9 mouse cellular contexts compared by ENCODE assay signal in the genomic region with DNA sequence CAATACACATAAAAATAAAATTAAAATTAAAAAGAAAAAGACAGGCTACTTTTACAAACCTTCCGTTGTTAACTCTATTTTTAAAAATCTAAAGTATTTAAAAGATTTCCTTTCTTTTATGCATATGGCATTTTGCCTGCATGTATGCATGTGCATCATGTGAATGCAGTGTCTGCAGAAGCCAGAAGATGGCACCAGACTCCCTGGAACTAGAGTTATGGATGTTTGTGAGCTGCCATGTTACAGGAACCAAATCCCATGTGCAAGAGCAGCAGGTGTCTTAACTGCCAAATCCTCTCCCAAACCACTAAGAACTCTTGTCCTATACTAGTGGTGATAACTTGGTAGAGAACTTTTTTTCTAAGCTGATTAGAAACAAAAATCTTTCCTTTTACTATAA.
A peak's percentile ranks its signal among the peaks of the same experiment; 100 is the strongest.
DNase-seq lines count a peak whose midpoint lies in the region; ATAC-seq and TF ChIP-seq lines count a peak whose summit lies in the region.
"Had no signal": no experiment of that assay in that cellular context is flagged by ENCODE, and none has a peak within 500 bp of the region (broad histone marks: within the 10 kb centered on the region; RNA-seq: fewer than 3 reads in every experiment).

No protein-coding gene starts in this region.

- CTCF ChIA-PET in Patski (lab: Charles Lee), result interaction anchor here (0.7 to 1.3 kb wide), 8 partner anchors 11 to 444 kb away, joined by 3 to 7 read pairs (median 4); no protein-coding TSS in a partner anchor

- no peak overlapping the region for H3K9ac ChIP-seq in neural tube, embryonic 15.5 days (replicated peaks)
- H3K9ac ChIP-seq in limb, embryonic 14.5 days (ENCODE audit: low read depth, low read length, severe bottlenecking), result no peak overlapping the region
- H3K9ac ChIP-seq: heart, embryonic 13.5 days; neural tube, embryonic 12.5 days had no signal

- TF ChIP-seq POLR2A in limb, embryonic 14.5 days (IDR thresholded peaks at IDR 0.05; ENCODE audit: borderline replicate concordance, extremely low read depth, insufficient read depth, insufficient read length), result no peak

- no peak overlapping the region for H3K4me3 ChIP-seq in neural tube, embryonic 15.5 days (replicated peaks)
- H3K4me3 ChIP-seq in limb, embryonic 14.5 days (replicated peaks; ENCODE audit: low read length), result no peak overlapping the region
- H3K4me3 ChIP-seq: heart, embryonic 13.5 days; neural tube, embryonic 12.5 days had no signal

- intact Hi-C loops in heart, postnatal 36 days (cut with DNase I), result loop anchor here (1.0 to 10.0 kb wide), 2 partner anchors 208 to 299 kb away; a partner anchor contains a TSS

- WGBS in neural tube, embryonic 15.5 days, result 71% methylated on average over 1 of the region's 1 CpGs
- WGBS in limb, embryonic 14.5 days, result 54% methylated on average over 1 of the region's 1 CpGs

- H3K27ac ChIP-seq in neural tube, embryonic 15.5 days (replicated peaks), result no peak overlapping the region
- H3K27ac ChIP-seq in limb, embryonic 14.5 days (replicated peaks; ENCODE audit: low read depth, low read length), result no peak overlapping the region
- H3K27ac ChIP-seq: heart, embryonic 13.5 days; neural tube, embryonic 12.5 days had no signal

- no peaks in the 10 kb centered on the region for H3K27me3 ChIP-seq in neural tube, embryonic 15.5 days (replicated peaks)
- no peaks in the 10 kb centered on the region for H3K27me3 ChIP-seq in Patski
- H3K27me3 ChIP-seq in limb, embryonic 14.5 days (ENCODE audit: control insufficient read depth, insufficient read depth, low read length), result no peaks in the 10 kb centered on the region
- H3K27me3 ChIP-seq: heart, embryonic 13.5 days; neural tube, embryonic 12.5 days had no signal

- no peaks in the 10 kb centered on the region for H3K9me3 ChIP-seq in neural tube, embryonic 15.5 days (replicated peaks)
- no peaks in the 10 kb centered on the region for H3K9me3 ChIP-seq in limb, embryonic 14.5 days (ENCODE audit: control insufficient read depth, low read length)
- H3K9me3 ChIP-seq: heart, embryonic 13.5 days; neural tube, embryonic 12.5 days had no signal

- POLR2A ChIA-PET in Patski (lab: Charles Lee), result no interaction called here

- peak; percentile 93 for TF ChIP-seq CTCF in Patski (IDR thresholded peaks at IDR 0.05)

- in situ Hi-C loops in Patski (cut with MboI; ENCODE audit: low pct_unique_long_range_greater_than_20kb), result loop anchor here (10.0 kb wide), 2 partner anchors 308 to 448 kb away; no protein-coding TSS in a partner anchor

- H3K4me1 ChIP-seq in neural tube, embryonic 15.5 days, result no peaks in the 10 kb centered on the region
- H3K4me1 ChIP-seq in limb, embryonic 14.5 days (ENCODE audit: control insufficient read depth, insufficient read depth, low read length), result 0 out of 2 replicates have a peak, but pooled peaks cover 5% of the 10 kb centered on the region
- H3K4me1 ChIP-seq: neural tube, embryonic 12.5 days had no signal

- H3K4me2 ChIP-seq in neural tube, embryonic 15.5 days, result no peak overlapping the region
- no peak overlapping the region for H3K4me2 ChIP-seq in limb, embryonic 14.5 days (replicated peaks; ENCODE audit: low read depth, low read length, severe bottlenecking)
- H3K4me2 ChIP-seq: heart, embryonic 13.5 days; neural tube, embryonic 12.5 days had no signal

- peak; percentile 61 for DNase-seq in neural tube, embryonic 10.5 days (ENCODE audit: extremely low spot score, low spot score)
- no peak for DNase-seq in Patski (ENCODE audit: low read depth, low spot score)
- DNase-seq in c-Kit-positive CD71-positive TER-119-negative erythroid progenitor cells, embryonic 14.5 days (ENCODE audit: low read depth), result peak; percentile 1
- DNase-seq in heart, postnatal 36 days, result peak; percentile 37 to 51
- DNase-seq in limb, embryonic 14.5 days (ENCODE audit: low spot score), result peak; percentile 48
- peak; percentile 59 to 62 for DNase-seq in right cerebral cortex, postnatal 10 days (ENCODE audit: low spot score in 2 of 2)

- no peaks in the 10 kb centered on the region for H3K36me3 ChIP-seq in neural tube, embryonic 15.5 days
- no peaks in the 10 kb centered on the region for H3K36me3 ChIP-seq in limb, embryonic 14.5 days (ENCODE audit: control insufficient read depth, insufficient read depth, low read length)
- H3K36me3 ChIP-seq: heart, embryonic 13.5 days; neural tube, embryonic 12.5 days had no signal

- ATAC-seq in neural tube, embryonic 15.5 days (ENCODE audit: low FRiP score), result no peak
- ATAC-seq in Patski, result no peak
- ATAC-seq in limb, embryonic 14.5 days (ENCODE audit: low FRiP score, low read depth), result no peak
